Mouse (Mus musculus): Measurements from ENCODE around the gene Cpeb4. TPM values are rescaled to one million over a fixed set of nuclear protein-coding genes. Genes with fewer than 3 reads are reported as not detected.

The Cpeb4 gene
- polyA plus RNA-seq, 1 experiment from 2014 or later: 7.1 TPM

DNA sequence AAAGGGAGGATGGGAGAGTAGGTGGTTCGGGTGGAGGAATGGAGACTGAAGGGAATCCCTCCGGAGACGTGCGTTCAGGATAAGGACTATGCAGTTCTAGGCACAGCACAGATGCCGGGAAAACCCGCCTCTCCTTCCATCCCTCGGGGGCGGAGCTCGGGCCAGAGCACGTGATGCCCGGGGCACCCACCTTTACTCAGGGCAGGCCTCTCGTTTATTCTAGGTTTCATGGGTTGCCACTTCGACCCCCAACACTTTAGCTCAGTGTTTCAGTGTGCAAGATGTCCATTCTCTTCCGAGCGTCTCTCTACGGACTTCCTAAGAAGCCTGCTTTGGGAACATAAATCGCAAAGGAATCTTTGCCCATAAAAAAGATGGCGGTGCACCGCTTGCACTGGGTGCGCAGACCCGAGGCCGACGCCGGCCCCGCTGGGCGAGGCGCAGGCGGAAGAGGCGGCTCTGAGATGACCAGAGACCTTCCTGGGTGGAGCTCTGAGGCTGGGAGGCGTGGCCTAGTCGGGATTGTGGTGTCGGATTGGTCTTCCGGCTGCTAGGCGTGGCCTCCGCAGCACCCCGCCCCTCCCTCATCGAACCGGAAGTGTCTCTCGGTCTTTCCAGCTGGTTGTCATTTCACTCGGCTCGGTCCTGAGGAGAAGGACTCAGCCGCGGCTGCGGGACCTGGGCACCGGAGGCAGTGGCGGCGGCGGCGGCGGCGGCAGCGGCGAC lies 1.6 kb upstream of the Cpeb4 start:
- H3K27ac ChIP-seq (replicated peaks; ENCODE audit: low read depth, low read length): 0 out of 2 replicates have a peak overlapping the region, but pooled peaks have one; percentile 16
- H3K4me2 ChIP-seq (ENCODE audit: low read depth, low read length): peak overlapping the region; percentile 82
- peak overlapping the region; percentile 73 for H3K4me3 ChIP-seq (ENCODE audit: low read depth, low read length)
- DNase-seq (ENCODE audit: low spot score): peak; percentile 100
- H3K9me3 ChIP-seq (replicated peaks; ENCODE audit: control insufficient read depth, low read length): no peaks in the 10 kb centered on the region
- H3K27me3 ChIP-seq (ENCODE audit: control insufficient read depth, insufficient read depth, low read length): no peaks in the 10 kb centered on the region
- ATAC-seq (replicated peaks; ENCODE audit: insufficient number of reproducible peaks, low FRiP score, low TSS enrichment, low read depth): peak; percentile 100
- no peaks in the 10 kb centered on the region for H3K36me3 ChIP-seq (replicated peaks; ENCODE audit: control insufficient read depth, insufficient read depth, low read depth, low read length)
- WGBS: under 1% methylated on average over 51 of the region's 53 CpGs
- H3K4me1 ChIP-seq (ENCODE audit: control insufficient read depth, insufficient read depth, low read length): no peaks in the 10 kb centered on the region
- H3K9ac ChIP-seq (replicated peaks; ENCODE audit: low read length): peak overlapping the region; percentile 77

DNA sequence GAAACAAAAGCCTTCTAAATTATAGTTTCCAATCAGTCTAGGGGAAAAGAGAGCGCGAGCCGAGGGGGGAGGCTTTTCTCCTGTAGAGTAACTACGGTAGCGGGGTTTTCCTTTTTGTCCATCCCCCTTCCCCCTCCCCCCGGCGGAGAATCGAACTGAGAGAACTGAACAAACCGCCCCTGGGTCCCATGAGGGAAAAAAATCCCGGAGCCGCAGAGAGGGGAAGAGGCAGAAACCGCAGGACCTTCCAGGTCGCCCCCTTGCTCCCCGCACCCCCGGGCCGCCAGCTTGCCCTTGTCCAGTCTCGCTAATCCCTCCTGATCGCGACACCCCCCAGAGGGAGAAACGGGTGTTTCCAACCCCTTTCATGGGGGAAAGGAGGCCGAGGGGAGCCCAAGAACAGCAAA lies 873 bp upstream of the Cpeb4 start:
- under 1% methylated on average over 19 of the region's 21 CpGs for WGBS
- Histone ChIP-seq H3K4me1 (ENCODE audit: control insufficient read depth, insufficient read depth, low read length) (no peaks in the 10 kb centered on the region), H3K9ac (replicated peaks; ENCODE audit: low read length) (peak overlapping the region; percentile 77), H3K27ac (replicated peaks; ENCODE audit: low read depth, low read length) (0 out of 2 replicates have a peak overlapping the region, but pooled peaks have one; percentile 8), H3K4me3 (ENCODE audit: low read depth, low read length) (peak overlapping the region; percentile 73), H3K27me3 (ENCODE audit: control insufficient read depth, insufficient read depth, low read length) (no peaks in the 10 kb centered on the region), H3K36me3 (replicated peaks; ENCODE audit: control insufficient read depth, insufficient read depth, low read depth, low read length) (no peaks in the 10 kb centered on the region), H3K9me3 (replicated peaks; ENCODE audit: control insufficient read depth, low read length) (no peaks in the 10 kb centered on the region), H3K4me2 (ENCODE audit: low read depth, low read length) (peak overlapping the region; percentile 82)
- DNase-seq (ENCODE audit: low spot score) (peak; percentile 50), ATAC-seq (replicated peaks; ENCODE audit: insufficient number of reproducible peaks, low FRiP score, low TSS enrichment, low read depth) (0 out of 2 replicates have a peak, but pooled peaks have one; percentile 0)

DNA sequence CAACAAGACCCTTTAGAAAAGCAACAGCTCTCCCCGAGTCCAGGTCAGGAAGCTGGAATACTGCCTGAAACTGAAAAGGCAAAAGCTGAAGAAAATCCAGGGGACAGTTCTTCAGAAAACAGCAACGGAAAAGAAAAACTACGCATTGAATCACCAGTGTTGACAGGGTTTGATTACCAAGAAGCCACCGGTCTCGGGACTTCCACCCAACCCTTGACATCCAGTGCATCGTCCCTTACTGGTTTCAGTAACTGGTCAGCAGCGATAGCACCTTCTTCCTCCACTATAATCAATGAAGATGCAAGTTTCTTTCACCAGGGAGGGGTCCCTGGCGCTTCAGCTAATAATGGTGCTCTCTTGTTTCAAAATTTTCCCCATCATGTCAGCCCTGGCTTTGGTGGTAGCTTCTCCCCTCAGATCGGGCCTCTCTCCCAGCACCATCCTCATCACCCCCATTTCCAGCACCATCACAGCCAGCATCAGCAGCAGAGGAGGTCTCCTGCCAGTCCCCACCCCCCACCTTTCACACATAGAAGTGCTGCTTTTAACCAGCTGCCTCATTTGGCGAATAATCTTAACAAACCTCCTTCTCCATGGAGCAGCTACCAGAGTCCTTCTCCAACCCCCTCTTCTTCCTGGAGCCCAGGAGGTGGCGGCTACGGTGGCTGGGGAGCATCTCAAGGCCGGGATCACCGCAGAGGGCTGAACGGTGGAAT lies 693 bp downstream of the Cpeb4 start:
- H3K4me1 ChIP-seq (ENCODE audit: control insufficient read depth, insufficient read depth, low read length): no peaks in the 10 kb centered on the region
- H3K27ac ChIP-seq (replicated peaks; ENCODE audit: low read depth, low read length): no peak overlapping the region
- no peaks in the 10 kb centered on the region for H3K27me3 ChIP-seq (ENCODE audit: control insufficient read depth, insufficient read depth, low read length)
- ATAC-seq (replicated peaks; ENCODE audit: insufficient number of reproducible peaks, low FRiP score, low TSS enrichment, low read depth) (no peak), DNase-seq (ENCODE audit: low spot score) (peak; percentile 1)
- 57% methylated on average over 15 of the region's 15 CpGs for WGBS
- H3K9me3 ChIP-seq (replicated peaks; ENCODE audit: control insufficient read depth, low read length): no peaks in the 10 kb centered on the region
- no peaks in the 10 kb centered on the region for H3K36me3 ChIP-seq (replicated peaks; ENCODE audit: control insufficient read depth, insufficient read depth, low read depth, low read length)
- peak overlapping the region; percentile 26 for H3K4me3 ChIP-seq (ENCODE audit: low read depth, low read length)
- peak overlapping the region; percentile 40 for H3K4me2 ChIP-seq (ENCODE audit: low read depth, low read length)
- H3K9ac ChIP-seq (replicated peaks; ENCODE audit: low read length): peak overlapping the region; percentile 30

DNA sequence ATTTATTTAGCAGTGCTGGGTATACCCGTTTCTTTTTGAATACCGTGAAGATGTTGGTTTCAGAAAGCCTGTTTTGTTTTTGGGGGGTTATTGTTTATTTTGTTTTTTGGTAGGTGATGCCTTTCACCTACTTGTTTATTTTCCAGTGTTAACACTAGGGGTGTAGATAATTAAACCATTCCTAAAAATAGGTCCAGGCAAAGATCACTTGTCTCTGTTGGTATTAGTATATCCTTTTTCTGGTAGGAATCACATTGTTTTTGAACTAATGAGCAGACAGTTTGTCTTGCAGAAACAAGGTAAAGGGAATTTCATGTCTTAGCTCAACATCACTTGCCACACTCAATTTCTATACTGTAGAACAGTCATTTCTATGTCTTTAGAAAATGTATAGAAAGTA lies 2.1 kb downstream of the Cpeb4 start:
- Histone ChIP-seq H3K27me3 (ENCODE audit: control insufficient read depth, insufficient read depth, low read length) (no peaks in the 10 kb centered on the region), H3K27ac (replicated peaks; ENCODE audit: low read depth, low read length) (no peak overlapping the region), H3K9me3 (replicated peaks; ENCODE audit: control insufficient read depth, low read length) (no peaks in the 10 kb centered on the region), H3K9ac (replicated peaks; ENCODE audit: low read length) (no peak overlapping the region), H3K4me3 (ENCODE audit: low read depth, low read length) (peak overlapping the region; percentile 15; the same call in 1 of the 2 replicates), H3K36me3 (replicated peaks; ENCODE audit: control insufficient read depth, insufficient read depth, low read depth, low read length) (no peaks in the 10 kb centered on the region), H3K4me2 (ENCODE audit: low read depth, low read length) (peak overlapping the region; percentile 10; the same call in 1 of the 2 replicates), H3K4me1 (ENCODE audit: control insufficient read depth, insufficient read depth, low read length) (no peaks in the 10 kb centered on the region)
- 63% methylated on average over 2 of the region's 2 CpGs for WGBS
- ATAC-seq (replicated peaks; ENCODE audit: insufficient number of reproducible peaks, low FRiP score, low TSS enrichment, low read depth): no peak
- DNase-seq (ENCODE audit: low spot score): no peak

DNA sequence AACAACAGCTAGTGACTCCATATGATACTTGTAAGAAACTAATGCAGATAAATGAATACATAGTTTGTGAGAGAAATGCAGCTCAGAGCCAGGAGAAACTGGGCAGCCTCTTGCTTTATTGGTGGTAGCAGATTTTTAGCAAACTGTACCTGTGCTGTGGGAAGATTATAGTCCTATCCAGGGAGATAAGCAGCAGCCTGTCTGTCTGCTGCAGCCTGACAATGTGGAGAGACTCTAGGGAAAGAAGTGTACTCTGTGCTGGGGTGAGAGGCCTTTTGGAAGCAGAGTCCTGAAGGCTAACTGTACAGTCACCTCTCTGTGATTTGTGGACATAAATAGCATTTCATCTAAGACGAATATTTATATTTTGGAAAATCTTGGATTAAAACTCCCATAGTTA lies 11.7 kb downstream of the Cpeb4 start:
- WGBS: 79% methylated on average over 1 of the region's 1 CpGs
- no peak overlapping the region for H3K4me3 ChIP-seq (ENCODE audit: low read depth, low read length)
- H3K27me3 ChIP-seq (ENCODE audit: control insufficient read depth, insufficient read depth, low read length): no peaks in the 10 kb centered on the region
- ATAC-seq (replicated peaks; ENCODE audit: insufficient number of reproducible peaks, low FRiP score, low TSS enrichment, low read depth) (no peak), DNase-seq (ENCODE audit: low spot score) (no peak)
- no peaks in the 10 kb centered on the region for H3K36me3 ChIP-seq (replicated peaks; ENCODE audit: control insufficient read depth, insufficient read depth, low read depth, low read length)
- H3K9me3 ChIP-seq (replicated peaks; ENCODE audit: control insufficient read depth, low read length): no peaks in the 10 kb centered on the region
- no peaks in the 10 kb centered on the region for H3K4me1 ChIP-seq (ENCODE audit: control insufficient read depth, insufficient read depth, low read length)
- no peak overlapping the region for H3K27ac ChIP-seq (replicated peaks; ENCODE audit: low read depth, low read length)
- no peak overlapping the region for H3K9ac ChIP-seq (replicated peaks; ENCODE audit: low read length)
- no peak overlapping the region for H3K4me2 ChIP-seq (ENCODE audit: low read depth, low read length)

DNA sequence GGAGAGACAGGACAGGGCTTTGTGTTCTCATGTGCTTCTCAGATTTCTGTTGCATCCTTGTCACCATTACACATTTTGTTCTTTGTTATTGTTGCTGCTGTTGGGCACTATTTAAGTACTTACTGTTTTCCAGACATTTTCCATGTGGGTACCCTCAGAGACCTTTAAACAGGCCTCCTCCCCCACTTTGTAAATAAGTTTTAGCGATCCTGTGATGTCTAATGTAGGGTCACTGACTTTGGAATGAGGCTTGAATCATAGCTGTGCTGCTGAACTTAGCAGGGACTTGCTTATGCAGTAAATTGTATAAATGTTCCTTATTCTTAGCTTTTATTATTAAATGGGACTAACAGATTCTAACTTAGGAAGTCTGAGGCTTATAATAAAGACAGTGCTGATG lies 13.8 kb downstream of the Cpeb4 start:
- Histone ChIP-seq H3K27ac (replicated peaks; ENCODE audit: low read depth, low read length) (no peak overlapping the region), H3K27me3 (ENCODE audit: control insufficient read depth, insufficient read depth, low read length) (no peaks in the 10 kb centered on the region), H3K4me1 (ENCODE audit: control insufficient read depth, insufficient read depth, low read length) (no peaks in the 10 kb centered on the region), H3K36me3 (replicated peaks; ENCODE audit: control insufficient read depth, insufficient read depth, low read depth, low read length) (no peaks in the 10 kb centered on the region), H3K9me3 (replicated peaks; ENCODE audit: control insufficient read depth, low read length) (no peaks in the 10 kb centered on the region), H3K4me2 (ENCODE audit: low read depth, low read length) (no peak overlapping the region), H3K4me3 (ENCODE audit: low read depth, low read length) (no peak overlapping the region), H3K9ac (replicated peaks; ENCODE audit: low read length) (no peak overlapping the region)
- 74% methylated on average over 1 of the region's 1 CpGs for WGBS
- DNase-seq (ENCODE audit: low spot score) (no peak), ATAC-seq (replicated peaks; ENCODE audit: insufficient number of reproducible peaks, low FRiP score, low TSS enrichment, low read depth) (no peak)

DNA sequence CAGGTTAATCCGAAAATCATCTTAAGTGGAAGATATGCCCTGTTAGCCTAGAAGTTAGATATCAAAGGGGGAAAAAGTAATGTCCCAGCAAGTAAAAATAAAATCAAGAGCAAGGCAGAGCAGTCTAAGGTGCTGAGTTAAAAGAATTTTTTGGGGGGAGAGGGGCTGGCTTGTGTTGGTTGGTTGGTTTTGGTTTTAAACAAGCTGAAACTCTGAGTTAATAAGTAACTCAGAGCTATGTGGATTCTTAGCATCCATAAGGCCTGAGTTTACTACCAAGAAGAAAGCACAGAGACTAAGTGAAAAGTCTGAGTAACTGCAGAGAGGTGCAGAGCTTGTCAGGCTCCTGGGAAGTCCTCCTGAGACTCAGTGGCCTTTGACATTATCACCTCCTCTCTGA lies 16.2 kb downstream of the Cpeb4 start:
- Histone ChIP-seq H3K9me3 (replicated peaks; ENCODE audit: control insufficient read depth, low read length) (no peaks in the 10 kb centered on the region), H3K4me3 (ENCODE audit: low read depth, low read length) (no peak overlapping the region), H3K4me2 (ENCODE audit: low read depth, low read length) (no peak overlapping the region), H3K36me3 (replicated peaks; ENCODE audit: control insufficient read depth, insufficient read depth, low read depth, low read length) (no peaks in the 10 kb centered on the region), H3K27me3 (ENCODE audit: control insufficient read depth, insufficient read depth, low read length) (no peaks in the 10 kb centered on the region), H3K4me1 (ENCODE audit: control insufficient read depth, insufficient read depth, low read length) (no peaks in the 10 kb centered on the region), H3K9ac (replicated peaks; ENCODE audit: low read length) (no peak overlapping the region), H3K27ac (replicated peaks; ENCODE audit: low read depth, low read length) (no peak overlapping the region)
- ATAC-seq (replicated peaks; ENCODE audit: insufficient number of reproducible peaks, low FRiP score, low TSS enrichment, low read depth): no peak
- DNase-seq (ENCODE audit: low spot score): no peak
- 97% methylated on average over 1 of the region's 1 CpGs for WGBS

DNA sequence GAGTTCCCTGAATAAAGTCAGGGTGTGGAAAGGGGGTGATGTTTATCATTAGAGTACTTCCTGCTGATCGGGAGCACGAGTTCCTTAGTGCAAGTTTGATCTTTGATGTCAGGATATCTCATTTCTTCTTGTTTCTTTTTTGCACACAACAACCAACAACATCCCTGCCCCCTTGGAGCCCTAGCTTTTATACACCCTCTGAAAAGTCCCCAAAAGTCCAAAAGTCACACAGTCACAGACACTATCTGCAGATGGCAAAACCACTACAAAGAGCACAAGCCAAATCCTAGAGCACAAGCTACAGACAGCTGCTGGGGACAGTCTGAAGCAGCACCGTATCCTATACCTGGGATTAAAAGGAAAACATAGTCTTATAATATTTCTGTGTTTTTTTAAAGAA lies 20.1 kb downstream of the Cpeb4 start:
- ATAC-seq (replicated peaks; ENCODE audit: insufficient number of reproducible peaks, low FRiP score, low TSS enrichment, low read depth): no peak
- H3K9me3 ChIP-seq (replicated peaks; ENCODE audit: control insufficient read depth, low read length): no peaks in the 10 kb centered on the region
- H3K4me2 ChIP-seq (ENCODE audit: low read depth, low read length): no peak overlapping the region
- no peak overlapping the region for H3K9ac ChIP-seq (replicated peaks; ENCODE audit: low read length)
- no peaks in the 10 kb centered on the region for H3K4me1 ChIP-seq (ENCODE audit: control insufficient read depth, insufficient read depth, low read length)
- WGBS: 54% methylated on average over 3 of the region's 3 CpGs
- DNase-seq (ENCODE audit: low spot score): no peak
- no peak overlapping the region for H3K4me3 ChIP-seq (ENCODE audit: low read depth, low read length)
- H3K36me3 ChIP-seq (replicated peaks; ENCODE audit: control insufficient read depth, insufficient read depth, low read depth, low read length): no peaks in the 10 kb centered on the region
- no peak overlapping the region for H3K27ac ChIP-seq (replicated peaks; ENCODE audit: low read depth, low read length)
- no peaks in the 10 kb centered on the region for H3K27me3 ChIP-seq (ENCODE audit: control insufficient read depth, insufficient read depth, low read length)

Measured in embryonic facial prominence, embryonic 11.5 days (tissue).